Mouse (Mus musculus): Measurements from ENCODE around the gene Tgif1.

- TF ChIP-seq CTCF (IDR thresholded peaks at IDR 0.05; ENCODE audit: borderline replicate concordance, insufficient read depth, low read length) (no peak), POLR2A (IDR thresholded peaks at IDR 0.05; ENCODE audit: low read depth, low read length) (no peak)
Observed at GRCm38 (mm10) chr17:70845543-70845942, 7.8 kb downstream of the Tgif1 start.
